Mouse (Mus musculus) gastrocnemius, adult 18-20 months (tissue): ENCODE data around the gene 4930452B06Rik. TPM values are rescaled to one million over a fixed set of nuclear protein-coding genes. Genes with fewer than 3 reads are reported as not detected.

ENCODE experiments used
- DNase-seq: peaks from one replicate; pipeline ENCODE4 v3.0.0; 2021; ENCODE audit warnings: low spot score
- total RNA-seq, 2 experiments: library from RNA; stranded (reverse); gene quantifications; 2 replicates each; pipeline ENCODE4 v1.2.3; 2021

Gene 4930452B06Rik
- total RNA-seq, 2 experiments from 2014 or later = not detected

DNA sequence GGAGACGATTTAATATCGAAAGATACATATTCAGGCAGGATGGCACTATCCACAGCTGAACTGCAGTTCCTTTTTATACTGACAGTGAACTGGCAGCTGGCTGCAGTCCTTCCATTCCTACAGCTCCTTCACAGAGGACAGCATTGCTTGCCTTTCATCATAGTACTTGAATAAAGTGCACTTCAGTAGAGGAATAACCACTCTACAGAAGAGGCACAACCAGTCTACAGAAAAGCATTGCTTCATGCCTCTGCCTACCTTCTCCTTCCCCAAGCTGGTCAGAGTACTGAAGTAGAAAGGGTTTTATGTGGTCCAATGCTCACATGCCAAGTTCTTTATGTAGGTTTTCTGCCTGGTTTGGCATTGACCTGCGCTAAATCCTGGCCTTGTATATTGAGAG lies 130.0 kb downstream of the 4930452B06Rik start:
- no peak for DNase-seq

DNA sequence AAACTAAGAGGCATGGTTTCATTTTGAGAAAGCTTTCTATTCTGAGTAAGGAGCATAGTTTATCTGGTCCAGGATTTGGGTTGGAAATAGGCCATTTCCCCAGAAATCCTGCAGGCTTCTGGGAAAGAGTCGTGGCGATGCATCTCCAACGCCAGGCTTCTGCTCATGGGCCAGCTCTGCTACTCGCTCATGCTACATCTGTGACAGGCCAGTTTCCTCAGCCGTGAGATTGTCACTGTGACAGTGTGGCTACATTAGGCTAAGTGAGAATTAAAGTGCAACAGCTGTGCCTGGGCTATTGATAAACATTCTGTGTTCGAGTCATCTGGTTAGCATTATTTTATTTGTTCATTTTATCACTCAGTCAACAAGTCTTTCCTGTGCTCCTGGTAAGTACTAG lies 140.8 kb downstream of the 4930452B06Rik start:
- no peak for DNase-seq

DNA sequence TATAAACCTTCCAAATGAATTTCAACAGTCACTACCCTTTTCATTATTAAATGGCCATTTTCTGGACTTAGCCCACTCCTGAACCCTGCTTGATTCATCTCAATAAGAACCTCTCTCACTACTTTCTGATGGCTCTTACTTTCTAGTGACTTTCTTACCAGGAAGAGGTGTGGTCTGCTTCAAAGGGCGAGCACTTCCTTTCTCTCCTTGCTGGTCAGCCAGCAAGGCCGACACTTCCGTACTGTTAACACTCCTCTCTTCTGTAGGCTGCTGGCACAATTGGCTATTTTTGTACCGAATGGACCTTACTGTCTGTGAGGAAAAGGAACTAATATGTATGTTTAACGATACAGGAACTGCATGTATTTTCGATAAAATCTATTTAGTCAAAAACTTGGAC lies 148.4 kb downstream of the 4930452B06Rik start:
- no peak for DNase-seq

DNA sequence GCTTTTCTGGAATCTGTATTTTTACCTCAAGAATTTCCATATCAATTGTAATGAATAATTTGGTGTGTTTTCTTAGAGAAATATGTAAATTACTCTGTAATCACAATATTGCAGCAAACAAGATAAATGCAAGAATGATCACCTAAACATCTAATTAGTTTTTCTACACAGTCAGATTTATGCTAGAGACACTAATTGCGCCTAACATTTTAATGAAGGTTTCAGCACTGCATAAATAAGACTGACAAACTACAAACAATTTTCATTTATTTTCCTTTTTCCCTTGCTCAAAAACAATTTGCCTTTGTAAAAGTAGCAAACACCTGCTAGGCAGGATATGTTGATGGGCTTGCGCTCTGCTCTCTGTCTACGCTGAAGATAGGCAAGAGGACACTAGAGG lies 152.0 kb downstream of the 4930452B06Rik start:
- DNase-seq = no peak

DNA sequence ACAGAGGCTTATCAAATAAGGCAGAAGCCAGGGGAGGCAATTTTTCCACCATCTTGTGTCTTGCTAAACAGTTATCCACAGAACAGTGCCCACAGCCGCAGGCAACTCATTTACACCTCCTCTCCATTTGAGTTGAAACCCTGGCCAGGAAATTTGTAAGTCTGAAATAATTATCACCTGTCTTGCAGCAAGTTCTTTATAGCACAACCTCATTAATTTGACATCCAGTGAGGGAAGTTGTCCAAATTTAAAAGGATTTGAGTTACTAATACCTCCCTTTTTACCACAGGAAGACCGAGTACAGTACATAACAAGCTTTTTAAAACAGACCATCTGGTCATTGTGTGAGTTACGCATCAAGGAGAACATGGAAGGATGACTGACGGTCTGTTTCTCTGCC lies 154.8 kb downstream of the 4930452B06Rik start:
- DNase-seq = no peak

DNA sequence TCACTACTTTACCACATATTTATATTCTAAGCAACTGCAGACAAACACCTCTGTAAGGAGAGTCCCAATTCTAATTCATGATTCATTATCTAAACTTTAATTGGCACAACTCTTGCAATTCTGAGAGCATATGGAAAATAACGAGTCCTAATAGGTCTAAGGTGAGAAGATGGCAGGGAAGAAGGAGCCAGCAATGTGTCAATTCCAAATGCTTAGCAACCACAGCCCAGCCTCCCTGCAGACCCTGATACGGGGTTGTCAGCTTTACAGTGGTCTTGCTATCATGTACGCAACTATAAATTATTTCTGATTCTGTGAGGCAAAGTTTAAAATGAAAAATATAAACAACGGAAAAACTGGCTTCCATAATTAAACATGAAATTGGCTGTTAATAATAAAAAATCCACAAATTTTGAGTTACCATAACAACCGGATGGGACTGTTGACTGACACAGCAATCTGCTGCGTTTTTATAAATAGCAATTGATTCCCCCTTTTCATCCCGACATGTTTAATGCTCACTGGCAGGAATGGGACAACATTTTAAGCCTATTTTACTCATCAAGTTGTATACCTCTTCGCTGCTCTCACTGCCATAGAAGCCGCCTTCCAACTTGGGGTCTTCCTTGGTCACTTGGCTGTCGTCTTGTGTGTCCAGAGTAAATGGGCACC lies 155.6 kb downstream of the 4930452B06Rik start:
- no peak for DNase-seq

DNA sequence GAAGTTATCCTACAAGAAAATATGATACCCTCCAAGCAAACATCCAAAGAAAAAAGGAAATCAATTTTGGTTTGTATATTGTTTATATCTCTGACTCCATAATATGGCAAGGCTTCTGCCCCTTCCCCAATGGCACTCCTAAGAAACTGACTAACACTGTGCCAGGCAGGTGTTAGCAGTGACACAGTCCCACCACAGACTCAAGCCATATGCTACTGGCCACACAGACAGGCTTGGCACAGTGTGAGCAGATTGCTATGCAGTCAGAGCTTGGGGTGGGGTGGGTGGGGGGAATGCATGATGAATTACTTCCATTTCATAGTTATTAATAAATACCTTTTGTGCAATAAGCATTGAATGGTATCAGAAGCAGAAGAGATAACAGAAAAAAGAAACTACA lies 157.4 kb downstream of the 4930452B06Rik start:
- DNase-seq = no peak

DNA sequence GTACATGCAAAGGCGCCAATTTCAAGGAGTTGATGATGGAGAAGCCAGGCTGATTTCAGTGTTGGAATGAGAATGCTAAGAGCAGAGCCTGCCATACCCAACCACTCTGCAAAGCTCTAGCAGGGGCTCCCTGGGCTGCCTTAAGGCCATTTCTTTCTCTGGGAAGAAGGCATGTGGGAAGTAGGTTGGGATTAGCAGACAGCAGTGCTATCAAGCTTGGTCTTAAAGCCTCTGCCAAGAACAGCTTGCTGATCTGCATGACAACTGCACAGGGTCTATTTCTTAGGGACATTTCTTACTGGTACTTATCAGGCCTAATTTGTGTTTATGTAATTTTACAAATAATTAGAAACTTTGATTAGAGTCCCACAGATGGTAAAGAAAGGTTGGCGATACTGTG lies 161.8 kb downstream of the 4930452B06Rik start:
- DNase-seq = no peak

DNA sequence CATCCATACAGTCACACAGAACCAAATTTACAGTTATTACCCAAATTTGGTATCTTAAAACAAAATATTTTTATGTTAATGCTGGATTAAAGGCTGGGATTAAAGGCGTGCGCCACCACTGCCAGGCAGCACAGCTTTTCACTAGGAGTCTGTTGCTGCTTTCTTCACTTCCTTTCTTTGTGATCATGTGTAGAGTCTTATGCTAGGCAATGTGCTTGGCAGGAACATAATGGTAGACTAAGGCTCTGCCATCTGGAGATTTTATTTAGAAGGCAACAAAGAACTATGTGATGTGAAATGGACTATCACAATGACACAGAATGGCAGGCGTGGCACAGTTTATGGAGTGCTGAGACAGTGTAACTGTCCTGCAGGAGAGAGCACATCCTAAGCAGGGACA lies 162.7 kb downstream of the 4930452B06Rik start:
- DNase-seq = no peak

DNA sequence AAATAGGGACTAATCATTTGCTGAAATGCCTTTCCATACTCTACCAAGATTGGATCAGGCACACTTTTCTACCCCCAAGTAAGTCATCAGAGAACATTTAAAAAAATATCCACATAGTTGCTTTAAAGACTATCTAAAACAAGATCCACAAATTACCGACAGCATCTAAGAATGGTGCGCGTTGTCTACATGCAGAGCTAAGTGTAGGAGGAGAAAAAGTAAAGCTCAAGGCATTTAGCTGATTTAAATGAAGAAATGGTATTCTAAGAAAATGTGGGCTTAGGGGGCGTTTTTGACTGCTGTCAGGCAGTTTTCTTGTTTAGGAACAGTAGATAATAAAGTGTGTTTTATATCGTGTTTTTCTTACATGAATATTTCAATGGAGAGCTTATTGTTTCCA lies 163.5 kb downstream of the 4930452B06Rik start:
- no peak for DNase-seq

DNA sequence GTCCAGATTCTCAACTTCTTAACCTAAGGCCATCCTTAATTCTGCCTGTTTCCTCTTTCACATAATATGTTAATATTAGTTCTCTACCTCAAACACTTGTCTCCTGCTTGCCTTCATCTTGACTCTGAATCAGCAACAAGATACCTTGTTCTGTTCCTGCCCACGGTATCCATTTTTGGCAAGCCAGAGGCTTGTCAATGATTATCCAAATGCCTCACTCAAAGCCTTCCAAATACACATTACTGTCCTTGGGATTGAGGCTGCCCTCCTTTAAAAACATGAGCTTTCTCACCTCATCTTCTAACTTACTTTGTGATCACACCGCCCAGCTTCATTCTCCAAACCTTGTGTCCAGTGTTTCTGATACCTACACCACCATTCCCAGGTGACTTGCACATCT lies 170.3 kb downstream of the 4930452B06Rik start:
- no peak for DNase-seq

DNA sequence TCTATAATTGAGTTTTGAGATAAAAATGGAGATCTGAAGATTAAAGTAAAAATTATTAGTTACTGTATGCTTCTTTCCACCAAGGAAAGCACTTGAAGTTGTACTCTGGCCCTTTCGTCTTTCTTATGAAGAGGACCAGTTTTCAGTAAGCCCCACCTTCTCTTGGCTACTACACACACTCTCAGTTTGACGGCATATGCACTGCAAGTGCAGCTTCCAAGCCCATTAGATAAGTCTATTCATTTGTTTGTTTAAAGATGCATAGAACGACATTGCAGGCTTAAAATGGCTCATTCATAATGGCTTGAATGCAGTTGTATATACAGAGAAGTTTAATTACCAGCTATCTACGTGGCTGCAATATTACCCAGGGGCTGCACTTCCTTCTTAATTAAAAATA lies 171.1 kb downstream of the 4930452B06Rik start:
- DNase-seq = no peak

DNA sequence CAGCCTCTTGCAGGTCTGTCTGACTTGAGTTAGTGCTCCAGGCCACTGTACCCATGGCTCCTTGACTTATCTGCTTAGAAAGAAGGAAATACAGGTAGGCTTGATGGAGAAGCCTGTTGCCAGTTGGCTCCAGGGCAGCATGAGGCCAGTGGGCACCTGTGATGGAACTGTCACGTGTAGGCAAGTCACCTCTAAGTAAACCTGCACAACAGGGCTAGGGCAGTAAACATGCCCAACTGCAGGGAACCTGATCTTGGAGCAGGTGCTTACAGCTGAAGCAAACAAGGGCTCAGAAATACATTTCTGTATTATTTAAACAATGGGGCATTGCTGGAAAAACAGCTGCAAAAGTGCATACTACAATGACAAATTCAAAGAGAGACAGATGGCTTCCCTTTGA lies 171.8 kb downstream of the 4930452B06Rik start:
- no peak for DNase-seq

DNA sequence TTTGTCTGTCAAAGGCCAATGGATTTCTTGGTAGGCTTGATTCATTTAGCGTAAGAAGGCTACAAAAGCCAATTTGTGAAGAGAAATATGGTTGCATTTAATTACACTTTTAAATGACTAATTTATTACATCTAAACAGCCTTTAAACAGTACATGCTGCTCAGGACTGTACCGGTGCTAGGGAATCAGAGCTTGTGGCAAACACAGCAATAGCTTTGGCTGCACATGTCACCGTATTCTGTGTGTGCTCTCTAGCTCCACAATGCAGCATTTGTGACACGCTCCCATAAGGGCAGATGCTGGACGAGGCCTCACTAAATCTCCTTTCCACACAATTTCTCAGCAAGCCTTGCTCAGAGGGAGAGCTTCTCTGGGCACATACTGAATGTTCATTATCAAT lies 187.9 kb downstream of the 4930452B06Rik start:
- DNase-seq = no peak

DNA sequence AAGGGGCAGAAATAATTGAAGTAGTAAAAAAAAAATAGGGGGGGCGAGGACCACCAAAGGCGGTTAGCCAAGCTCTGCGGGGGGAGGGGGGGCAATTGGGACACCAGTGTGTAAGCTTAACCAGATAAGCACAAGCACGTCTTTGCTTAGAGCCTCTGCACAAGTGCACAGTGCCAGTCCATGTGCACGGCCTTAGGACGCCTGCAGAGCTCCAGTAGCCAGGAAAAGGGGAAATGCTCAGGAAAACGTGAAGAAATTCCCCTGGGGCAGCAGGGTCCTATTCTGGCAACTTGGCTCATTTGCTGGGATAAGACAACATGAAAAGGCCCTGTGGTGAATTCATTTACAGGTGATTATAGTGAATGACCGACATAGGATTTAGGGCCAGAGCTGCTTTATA lies 188.7 kb downstream of the 4930452B06Rik start:
- no peak for DNase-seq

DNA sequence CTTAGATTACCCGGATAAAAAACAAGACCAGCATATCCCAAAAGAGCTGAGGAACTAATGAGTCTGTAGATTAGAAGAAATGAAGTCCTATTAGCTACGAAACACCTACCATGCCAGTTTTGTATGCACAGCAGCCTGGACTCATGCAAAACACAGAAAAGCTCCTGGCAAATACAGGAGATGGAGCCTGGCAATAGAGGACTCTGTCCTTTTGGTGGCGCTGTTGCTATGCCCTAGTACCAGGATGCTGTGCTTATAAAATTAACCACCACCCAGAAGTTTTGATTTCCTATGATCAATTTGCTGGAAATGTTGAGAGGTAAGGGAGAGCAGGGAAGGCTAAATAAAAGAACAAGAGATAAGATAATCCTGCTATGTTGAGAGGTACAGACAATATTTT lies 189.4 kb downstream of the 4930452B06Rik start:
- DNase-seq = no peak

DNA sequence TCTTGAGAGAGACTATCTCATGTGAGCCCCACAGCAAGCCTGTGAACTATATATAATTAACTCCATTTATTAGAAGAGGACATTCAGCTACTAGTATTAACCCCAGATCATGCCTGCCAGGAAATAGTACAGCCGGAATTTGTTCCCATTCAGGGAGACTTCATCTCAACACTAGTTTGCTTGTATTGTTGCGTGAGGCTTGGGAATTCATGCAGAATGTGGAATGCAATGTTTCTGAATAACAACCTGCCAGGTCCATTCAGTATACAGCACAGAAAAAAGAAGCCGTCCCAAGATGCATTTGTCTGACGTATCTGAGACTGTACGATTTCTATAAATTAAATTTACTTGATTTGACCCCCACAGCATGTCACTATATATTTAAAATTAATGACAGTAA lies 190.2 kb downstream of the 4930452B06Rik start:
- DNase-seq = no peak

DNA sequence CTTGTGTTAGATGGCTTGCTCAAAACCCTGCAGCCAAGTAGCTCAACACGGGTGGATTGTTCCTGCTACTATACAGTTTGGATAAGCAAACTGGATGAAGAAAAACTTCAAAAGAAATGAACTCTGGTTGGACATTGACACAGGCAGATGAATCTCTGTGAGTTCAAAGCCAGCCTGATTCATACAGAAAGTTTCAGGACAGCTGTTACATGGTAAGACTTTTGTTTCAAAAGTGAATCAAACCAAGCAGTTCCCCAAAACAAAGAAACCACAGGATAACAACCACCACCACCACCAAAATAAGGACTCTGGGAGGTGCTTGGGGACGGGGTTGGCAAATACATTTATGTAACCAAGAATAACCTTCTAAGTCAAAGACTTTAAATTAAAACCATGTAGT lies 193.2 kb downstream of the 4930452B06Rik start:
- DNase-seq = no peak

DNA sequence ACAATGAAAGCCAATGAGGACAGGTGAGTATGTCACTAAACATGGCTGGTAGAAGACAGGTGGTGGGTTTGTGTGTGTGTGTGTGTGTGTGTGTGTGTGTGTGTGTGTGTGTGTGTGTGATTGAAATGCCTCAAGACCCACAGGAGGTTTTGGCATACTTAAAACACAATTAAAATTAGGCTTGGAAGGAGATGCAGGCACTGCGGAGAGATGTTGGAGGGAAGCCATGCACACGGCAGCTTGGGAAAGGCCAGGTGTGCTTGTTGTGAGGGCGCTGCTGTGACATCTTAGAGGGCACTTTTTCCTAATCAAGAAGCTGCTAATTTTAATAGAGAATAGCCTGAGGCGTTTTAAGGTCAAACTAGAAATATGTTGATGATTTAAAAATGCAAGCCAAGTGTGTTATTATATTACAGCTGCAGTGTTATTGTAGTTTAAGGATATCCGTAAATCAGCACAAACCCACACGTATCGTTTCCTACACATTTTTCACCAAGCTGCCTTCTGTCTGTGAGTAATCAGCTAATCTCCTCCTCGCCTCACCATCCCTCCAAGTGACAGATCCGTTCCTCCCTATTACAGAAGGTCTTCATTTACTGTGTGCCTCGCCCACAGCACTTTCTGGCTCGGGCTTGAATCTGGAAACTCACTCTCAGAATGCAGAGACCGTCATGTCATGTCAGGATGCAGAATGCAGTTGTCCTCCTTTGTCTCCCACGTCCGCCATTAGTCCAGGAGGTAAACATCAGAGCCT lies 201.5 kb downstream of the 4930452B06Rik start:
- DNase-seq = no peak

DNA sequence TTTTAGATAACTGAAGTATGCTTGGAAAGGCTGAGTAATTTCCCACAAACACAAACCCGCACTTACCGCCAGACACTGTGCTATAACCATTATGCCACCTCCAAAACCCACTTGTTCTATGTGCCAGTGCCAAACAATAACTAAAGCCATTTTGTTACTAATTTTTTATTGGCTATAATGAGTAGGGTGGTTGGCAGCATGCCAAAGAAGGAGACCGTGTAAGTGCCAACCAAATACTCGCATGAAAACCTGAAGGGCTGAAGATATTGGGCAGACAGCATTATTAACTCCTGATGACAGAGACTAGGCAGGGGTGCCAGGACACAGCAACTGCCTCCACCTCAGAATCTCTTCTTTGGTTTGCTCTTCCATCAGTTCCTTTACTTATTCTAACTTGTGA lies 203.1 kb downstream of the 4930452B06Rik start:
- no peak for DNase-seq

DNA sequence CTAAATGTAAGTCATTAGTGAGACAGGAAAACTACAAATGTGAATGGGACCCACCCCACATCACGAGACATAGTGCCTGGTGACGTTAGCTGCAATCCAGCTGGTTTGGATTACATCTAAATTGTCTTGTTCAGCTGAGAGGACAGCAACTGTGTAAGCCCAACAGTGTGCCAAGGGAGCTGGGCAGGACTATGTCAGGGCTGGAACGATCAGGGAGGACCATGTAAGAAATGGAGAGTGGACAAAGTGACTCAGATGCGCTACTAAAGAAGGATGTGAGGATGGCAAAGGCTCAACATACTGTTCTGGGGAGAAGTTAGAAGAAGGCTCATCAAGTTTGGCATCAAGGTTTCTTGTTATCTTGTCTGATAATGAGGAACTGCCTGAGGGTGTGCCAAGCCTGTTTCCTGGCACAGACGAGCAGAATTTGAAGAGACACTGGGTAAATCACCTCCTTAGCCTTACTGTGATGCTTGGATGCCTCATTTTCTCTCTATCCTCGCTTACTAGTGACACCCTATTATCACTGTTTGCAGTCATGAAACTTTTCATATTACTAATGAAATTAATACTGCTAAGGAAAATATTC lies 203.6 kb downstream of the 4930452B06Rik start:
- DNase-seq = no peak

DNA sequence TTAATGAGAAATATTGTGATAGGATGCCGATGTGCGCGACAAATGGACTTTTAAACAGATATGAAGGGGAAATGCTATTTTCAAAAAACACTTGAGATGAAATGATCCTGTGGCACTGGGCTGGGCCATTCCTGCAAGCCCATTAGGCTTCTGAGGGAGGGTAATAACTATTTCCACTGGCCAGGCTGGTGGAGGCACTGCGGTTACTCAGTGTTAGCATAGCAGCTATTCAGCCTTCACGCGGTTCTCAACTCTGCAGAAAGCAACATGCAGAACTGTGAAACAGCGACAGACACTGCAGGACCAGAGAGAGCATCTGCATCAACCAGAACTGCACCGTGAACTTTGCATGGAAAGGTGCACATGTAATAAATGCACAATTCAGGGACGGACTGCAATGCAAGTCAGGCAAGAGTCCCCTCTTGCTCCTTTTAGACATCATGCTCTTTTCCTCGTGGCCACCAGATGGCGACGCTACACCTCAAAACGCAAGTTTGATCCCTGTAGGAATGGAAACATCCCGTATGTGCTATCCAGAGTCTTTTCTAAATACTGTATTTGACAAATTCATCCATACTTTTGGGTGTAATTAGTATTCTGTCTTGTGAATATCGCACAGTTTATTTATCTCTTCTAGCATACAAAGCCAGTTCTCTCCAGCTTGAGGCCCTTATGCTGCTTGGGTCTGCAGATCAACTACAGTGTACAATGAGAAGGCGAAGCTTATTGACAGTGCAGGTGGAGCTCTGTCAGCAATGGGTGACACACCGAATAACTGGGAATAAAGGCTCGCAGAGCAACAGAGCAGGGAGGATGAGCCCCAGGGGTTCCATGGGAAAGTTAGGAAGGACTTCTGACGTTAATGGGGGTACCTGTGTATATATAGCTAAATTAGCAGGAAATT lies 205.6 kb downstream of the 4930452B06Rik start:
- DNase-seq = peak; percentile 15
